In the genomic region with DNA sequence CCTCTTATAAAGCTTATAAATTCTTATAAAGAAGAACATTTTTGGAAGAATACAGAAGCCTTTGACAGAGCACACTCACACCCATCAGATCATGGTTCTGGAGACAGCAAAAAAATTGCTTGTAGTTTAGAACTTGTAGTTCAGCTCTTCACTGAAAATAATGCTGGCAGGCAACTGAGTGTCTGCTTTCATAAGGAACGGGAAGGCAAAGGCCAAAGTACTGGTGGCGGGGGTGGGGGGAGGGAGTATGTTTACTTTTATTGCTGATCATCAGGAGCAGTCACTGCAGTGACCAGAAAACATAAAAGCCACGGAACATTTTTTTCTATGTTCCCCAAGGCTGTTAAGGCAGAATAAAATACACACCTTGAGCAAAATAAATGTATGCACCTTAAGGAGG, we compare ENCODE assay signal across 24 mouse cellular contexts.
DNase-seq lines count a peak whose midpoint lies in the region; ATAC-seq lines count a peak whose summit lies in the region.
"Had no signal": no experiment of that assay in that cellular context is flagged by ENCODE, and none has a peak within 500 bp of the region (broad histone marks: within the 10 kb centered on the region; RNA-seq: fewer than 3 reads in every experiment).

No protein-coding gene starts in this region.

- H3K9me3 ChIP-seq in intestine, embryonic 16.5 days (ENCODE audit: control insufficient read depth, low read length) = no peaks in the 10 kb centered on the region
- H3K9me3 ChIP-seq in intestine, embryonic 15.5 days = no peaks in the 10 kb centered on the region
- H3K9me3 ChIP-seq in liver, embryonic 16.5 days (replicated peaks; ENCODE audit: control insufficient read depth, low read length) = no peaks in the 10 kb centered on the region
- no peaks in the 10 kb centered on the region for H3K9me3 ChIP-seq in liver, embryonic 11.5 days (ENCODE audit: control insufficient read depth, low read length)
- H3K9me3 ChIP-seq: embryonic facial prominence, embryonic 10.5 days; embryonic facial prominence, embryonic 12.5 days; forebrain, embryonic 13.5 days; forebrain, embryonic 15.5 days had no signal

- no peaks in the 10 kb centered on the region for H3K27me3 ChIP-seq in intestine, embryonic 16.5 days (replicated peaks; ENCODE audit: control insufficient read depth, insufficient read depth, low read length)
- H3K27me3 ChIP-seq in intestine, embryonic 15.5 days (replicated peaks) = no peaks in the 10 kb centered on the region
- no peaks in the 10 kb centered on the region for H3K27me3 ChIP-seq in liver, embryonic 16.5 days (ENCODE audit: control insufficient read depth, insufficient read depth, low read depth, low read length)
- no peaks in the 10 kb centered on the region for H3K27me3 ChIP-seq in liver, embryonic 11.5 days (replicated peaks; ENCODE audit: control insufficient read depth, insufficient read depth, low read length)
- H3K27me3 ChIP-seq: CH12.LX; embryonic facial prominence, embryonic 12.5 days; forebrain, embryonic 13.5 days; forebrain, embryonic 15.5 days; Patski had no signal

- no peak overlapping the region for H3K4me3 ChIP-seq in intestine, embryonic 16.5 days (ENCODE audit: low read length)
- no peak overlapping the region for H3K4me3 ChIP-seq in intestine, embryonic 15.5 days (replicated peaks)
- H3K4me3 ChIP-seq in liver, embryonic 16.5 days (ENCODE audit: low read depth, low read length) = no peak overlapping the region
- H3K4me3 ChIP-seq in liver, embryonic 11.5 days (ENCODE audit: low read depth, low read length) = no peak overlapping the region
- H3K4me3 ChIP-seq: embryonic facial prominence, embryonic 10.5 days; embryonic facial prominence, embryonic 12.5 days; forebrain, embryonic 13.5 days; forebrain, embryonic 15.5 days had no signal

- peak; percentile 48; the same call in 1 of the 2 replicates for ATAC-seq in intestine, embryonic 16.5 days
- ATAC-seq in intestine, embryonic 15.5 days = no peak
- ATAC-seq in liver, embryonic 16.5 days (ENCODE audit: low read depth) = peak; percentile 64
- ATAC-seq in liver, embryonic 11.5 days (replicated peaks; ENCODE audit: low FRiP score) = no peak
- ATAC-seq: activated CD4-positive, CD25-positive, alpha-beta regulatory T cell, adult 4 months; CD4-positive, CD25-positive, alpha-beta regulatory T cell, adult 4 months; forebrain, embryonic 13.5 days; forebrain, embryonic 15.5 days; Patski had no signal

- no peak overlapping the region for H3K4me2 ChIP-seq in intestine, embryonic 16.5 days (ENCODE audit: low read depth, low read length)
- no peak overlapping the region for H3K4me2 ChIP-seq in intestine, embryonic 15.5 days (replicated peaks)
- H3K4me2 ChIP-seq in liver, embryonic 16.5 days (ENCODE audit: low read depth, low read length) = no peak overlapping the region
- no peak overlapping the region for H3K4me2 ChIP-seq in liver, embryonic 11.5 days
- H3K4me2 ChIP-seq: embryonic facial prominence, embryonic 12.5 days; forebrain, embryonic 13.5 days; forebrain, embryonic 15.5 days had no signal

- WGBS in intestine, embryonic 16.5 days = 25% methylated on average over 3 of the region's 3 CpGs
- 35% methylated on average over 3 of the region's 3 CpGs for WGBS in intestine, embryonic 15.5 days
- WGBS in liver, embryonic 16.5 days (ENCODE audit: insufficient replicate concordance) = 46% methylated on average over 3 of the region's 3 CpGs
- 65% methylated on average over 3 of the region's 3 CpGs for WGBS in liver, embryonic 11.5 days

- H3K27ac ChIP-seq in intestine, embryonic 16.5 days (ENCODE audit: low read length) = no peak overlapping the region
- no peak overlapping the region for H3K27ac ChIP-seq in intestine, embryonic 15.5 days
- no peak overlapping the region for H3K27ac ChIP-seq in liver, embryonic 16.5 days (ENCODE audit: low read length)
- no peak overlapping the region for H3K27ac ChIP-seq in liver, embryonic 11.5 days (ENCODE audit: low read depth, low read length)
- H3K27ac ChIP-seq: embryonic facial prominence, embryonic 10.5 days; embryonic facial prominence, embryonic 12.5 days; forebrain, embryonic 13.5 days; forebrain, embryonic 15.5 days had no signal

- H3K9ac ChIP-seq in intestine, embryonic 16.5 days (ENCODE audit: low read depth, low read length) = no peak overlapping the region
- no peak overlapping the region for H3K9ac ChIP-seq in intestine, embryonic 15.5 days
- H3K9ac ChIP-seq in liver, embryonic 16.5 days (ENCODE audit: low read depth, low read length) = no peak overlapping the region
- H3K9ac ChIP-seq in liver, embryonic 11.5 days (ENCODE audit: low read depth, low read length) = no peak overlapping the region
- H3K9ac ChIP-seq: embryonic facial prominence, embryonic 12.5 days; forebrain, embryonic 13.5 days; forebrain, embryonic 15.5 days had no signal

- no peaks in the 10 kb centered on the region for H3K4me1 ChIP-seq in intestine, embryonic 16.5 days (ENCODE audit: control insufficient read depth, insufficient read depth, low read length)
- H3K4me1 ChIP-seq in intestine, embryonic 15.5 days (replicated peaks) = no peaks in the 10 kb centered on the region
- no peaks in the 10 kb centered on the region for H3K4me1 ChIP-seq in liver, embryonic 16.5 days (ENCODE audit: control insufficient read depth, low read depth, low read length)
- H3K4me1 ChIP-seq in liver, embryonic 11.5 days (replicated peaks; ENCODE audit: control insufficient read depth, insufficient read depth, low read length) = no peaks in the 10 kb centered on the region
- H3K4me1 ChIP-seq: embryonic facial prominence, embryonic 10.5 days; embryonic facial prominence, embryonic 12.5 days; forebrain, embryonic 13.5 days; forebrain, embryonic 15.5 days had no signal

- H3K36me3 ChIP-seq in intestine, embryonic 16.5 days (ENCODE audit: control insufficient read depth, insufficient read depth, low read length) = no peaks in the 10 kb centered on the region
- no peaks in the 10 kb centered on the region for H3K36me3 ChIP-seq in intestine, embryonic 15.5 days
- H3K36me3 ChIP-seq in liver, embryonic 16.5 days (ENCODE audit: control insufficient read depth, insufficient read depth) = no peaks in the 10 kb centered on the region
- no peaks in the 10 kb centered on the region for H3K36me3 ChIP-seq in liver, embryonic 11.5 days (ENCODE audit: control insufficient read depth, insufficient read depth, low read length)
- H3K36me3 ChIP-seq: embryonic facial prominence, embryonic 10.5 days; embryonic facial prominence, embryonic 12.5 days; forebrain, embryonic 15.5 days; G1E had no signal

- DNase-seq in kidney, adult 9 months = peak; percentile 17
- no peak for DNase-seq in kidney, adult 11 months
- DNase-seq in liver, embryonic 11.5 days (ENCODE audit: low spot score) = no peak
- DNase-seq: adrenal gland, adult 8-10 months; adrenal gland, postnatal 14 days; adrenal gland, postnatal 36 days; B cell, adult 2 months; cerebellum, adult 11-12 months; cerebellum, adult 2 months; cerebellum, adult 9-10 months; cerebellum, postnatal 10 days; cerebellum, postnatal 25 days had no signal

Comparison
In these comparisons a context has a peak if more than half of its experiments do, and no peak if none do; other contexts are left out.
1. ATAC-seq: peak in intestine, embryonic 16.5 days (single experiment) and liver, embryonic 16.5 days (single experiment); none in intestine, embryonic 15.5 days (single experiment) and liver, embryonic 11.5 days (single experiment).